Mouse (Mus musculus) thymus, adult 18-20 months (tissue): ENCODE measurements around the gene Dera.

Experiments used
- DNase-seq, 2 experiments: peaks; one replicate each; pipeline ENCODE4 v3.0.0; 2022; ENCODE audit warnings: mixed read lengths in 2 of 2

Gene Dera

DNA sequence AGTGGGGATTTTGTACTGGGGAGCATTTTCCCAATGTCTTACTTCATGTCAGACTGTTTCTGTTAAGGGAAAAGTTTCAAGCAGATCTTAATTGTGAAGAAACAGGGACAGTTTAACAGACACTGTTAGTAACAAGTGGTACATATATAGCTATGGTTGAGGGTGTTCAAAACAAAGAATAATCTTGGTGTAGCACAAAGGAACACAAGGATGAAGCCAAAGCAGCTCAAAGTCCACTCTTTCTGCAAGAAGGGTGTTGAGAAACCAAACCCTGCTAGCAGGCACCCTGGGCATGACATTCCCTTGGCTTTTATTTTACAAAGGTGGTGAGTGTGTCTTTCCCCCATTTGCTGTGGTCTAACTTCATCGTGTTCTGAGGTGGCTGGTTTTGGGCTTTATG is 3.5 kb downstream of the Dera start:
- DNase-seq, result no peak

DNA sequence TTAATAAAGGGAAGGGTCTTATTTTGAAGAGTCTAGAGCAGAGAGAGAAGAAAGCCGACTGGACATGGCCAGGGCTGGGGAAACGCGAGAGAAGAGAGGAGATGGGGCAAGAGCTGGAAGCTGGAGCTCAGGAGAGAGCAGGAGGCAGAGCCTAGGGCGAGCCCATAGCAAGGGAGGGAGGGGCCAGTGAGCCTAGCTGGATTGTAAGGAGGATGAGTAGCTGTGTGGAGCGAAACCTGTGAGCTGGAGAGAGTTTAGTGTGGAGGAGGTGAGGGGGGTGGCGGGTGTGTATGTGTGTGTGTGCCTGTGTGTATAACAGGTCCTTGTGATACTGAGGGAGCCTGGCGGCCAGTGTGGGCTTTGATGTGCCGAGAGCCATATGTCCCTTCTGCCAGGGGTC is 5.3 kb downstream of the Dera start:
- DNase-seq, result no peak

GRCm38 (mm10) chr6:137760966-137761365 is 6.6 kb downstream of the Dera start:
- no peak for DNase-seq

GRCm38 (mm10) chr6:137764572-137765210 is 10.3 kb downstream of the Dera start:
- DNase-seq, result no peak

DNA sequence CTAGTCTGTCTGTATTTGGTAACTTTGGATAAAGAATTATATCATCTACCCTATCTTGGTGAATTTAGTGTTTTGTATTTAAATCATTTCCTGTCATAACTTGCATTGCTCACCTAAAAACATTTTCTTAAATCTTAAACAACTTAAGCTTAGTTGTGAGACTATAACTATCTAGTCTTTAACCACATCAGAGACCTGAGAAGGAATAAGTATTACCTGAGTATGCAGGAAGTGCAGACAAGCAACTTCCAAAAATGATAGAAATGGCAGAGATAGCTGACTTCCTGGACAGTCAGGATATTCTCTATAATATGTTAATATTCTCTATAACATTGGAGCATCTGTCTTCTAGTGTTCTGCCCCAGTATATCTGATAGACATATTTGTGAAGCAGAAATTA is 11.8 kb downstream of the Dera start:
- DNase-seq, result no peak

DNA sequence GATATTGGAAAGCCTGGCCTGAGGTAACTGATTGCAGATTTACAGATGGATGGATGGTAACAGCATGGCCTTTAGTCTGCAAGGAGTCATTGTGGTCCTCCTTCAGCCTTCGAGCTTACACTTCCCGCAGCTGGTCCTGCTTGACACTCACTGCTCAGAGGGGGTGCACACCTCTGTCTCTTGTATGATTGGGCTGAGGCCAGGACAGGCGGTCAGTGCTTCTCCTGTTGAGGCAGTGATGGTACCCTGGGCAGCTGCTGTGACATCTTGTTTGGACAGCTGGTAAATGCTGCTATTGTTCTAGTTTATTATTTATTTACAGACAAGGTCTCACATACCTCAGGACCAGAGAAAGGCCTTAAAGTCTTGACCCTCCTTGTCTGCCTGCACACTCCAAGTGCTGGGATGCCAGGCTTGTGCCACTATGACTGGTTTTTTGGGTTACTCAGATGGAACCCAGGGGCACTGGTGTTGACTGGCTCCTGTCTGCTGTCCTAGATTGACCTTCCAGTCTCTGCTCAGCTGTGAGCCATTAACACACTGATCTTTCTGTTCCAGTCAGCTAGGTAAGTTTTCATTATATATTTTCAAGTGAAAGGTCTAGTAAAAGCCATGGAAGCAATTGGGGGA is 17.4 kb downstream of the Dera start:
- no peak for DNase-seq

- no peak for DNase-seq
Observed at GRCm38 (mm10) chr6:137772918-137773636, 18.7 kb downstream of the Dera start.

GRCm38 (mm10) chr6:137773637-137774028 is 19.3 kb downstream of the Dera start:
- DNase-seq, result no peak

DNA sequence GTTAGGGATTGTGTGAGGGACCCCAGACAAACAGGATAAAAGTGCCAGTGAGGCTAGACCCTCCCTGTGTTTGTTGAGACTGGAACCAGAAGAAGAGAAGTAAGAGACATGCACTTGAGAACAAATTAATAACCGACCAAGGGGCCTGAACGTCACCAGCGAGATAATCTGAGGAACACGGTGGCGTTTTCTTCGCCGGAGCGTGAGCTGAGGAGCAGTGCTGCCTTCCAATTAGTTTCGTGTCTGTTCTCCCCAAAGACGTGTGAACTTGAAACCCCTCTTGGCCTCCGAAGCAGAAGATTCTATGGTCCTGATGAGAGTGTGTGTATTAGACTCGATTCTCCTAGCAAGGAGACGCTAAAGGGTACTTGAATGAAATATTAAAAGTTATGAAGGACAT is 19.8 kb downstream of the Dera start:
- no peak for DNase-seq

- DNase-seq, result no peak
Observed at GRCm38 (mm10) chr6:137775159-137775558, 20.8 kb downstream of the Dera start.

GRCm38 (mm10) chr6:137776981-137777380 is 22.6 kb downstream of the Dera start:
- DNase-seq, result no peak

DNA sequence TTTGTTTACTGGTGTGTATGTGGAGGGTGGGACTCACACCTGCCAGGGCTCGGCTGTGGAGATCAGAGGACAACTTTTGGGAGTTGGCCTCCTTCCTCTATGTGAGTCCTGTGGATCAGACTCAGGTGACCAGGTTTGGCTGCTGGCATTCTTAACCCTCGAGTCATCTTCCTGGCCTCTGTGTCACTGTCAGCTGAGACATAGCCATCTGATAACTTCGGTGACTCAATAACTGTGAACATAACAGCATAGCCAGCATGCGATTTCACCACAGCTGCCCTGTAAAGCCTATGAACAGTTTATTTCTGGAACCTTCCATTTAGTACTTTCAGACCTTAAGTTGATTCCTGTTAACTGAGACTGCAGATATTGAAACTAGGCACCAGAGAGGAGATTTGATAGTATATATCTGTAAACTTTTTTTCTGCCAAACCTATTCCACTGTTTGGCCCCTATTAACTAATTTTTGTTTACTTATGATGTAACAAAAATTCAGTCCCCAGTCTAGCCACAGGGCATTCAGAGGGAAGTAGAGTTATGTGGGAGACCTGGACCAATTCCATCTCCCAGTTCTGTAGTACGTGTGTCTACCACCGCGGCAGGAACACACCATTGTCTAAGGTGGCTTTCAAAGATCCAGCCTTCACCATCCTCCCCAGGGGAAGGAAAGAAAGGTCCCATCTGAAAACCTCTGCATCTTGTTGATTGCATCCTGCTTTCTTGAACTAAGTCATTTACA is 29.7 kb downstream of the Dera start:
- no peak for DNase-seq

- no peak for DNase-seq
Observed at GRCm38 (mm10) chr6:137788976-137789590, 34.7 kb downstream of the Dera start.

DNA sequence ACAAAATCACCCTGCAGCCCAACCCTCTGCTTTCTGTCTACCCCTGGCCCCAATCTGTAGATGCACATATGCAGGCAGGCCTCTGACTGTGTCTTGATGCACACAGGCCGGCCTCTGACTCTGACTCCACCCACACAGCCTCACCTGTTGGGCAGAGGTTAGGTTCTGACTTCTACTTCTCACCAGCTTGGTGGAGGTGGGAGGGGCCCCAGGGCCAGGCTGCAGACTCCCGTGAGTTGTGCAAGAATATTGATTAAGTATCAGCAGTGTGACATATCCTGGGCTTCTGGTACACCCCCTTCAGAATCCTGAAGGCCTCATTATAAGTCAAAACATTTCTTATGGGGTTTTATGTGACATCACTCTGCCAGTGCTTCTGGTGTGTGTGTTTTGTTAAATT is 35.3 kb downstream of the Dera start:
- no peak for DNase-seq

- no peak for DNase-seq
Observed at GRCm38 (mm10) chr6:137795494-137795893, 41.1 kb downstream of the Dera start.

DNA sequence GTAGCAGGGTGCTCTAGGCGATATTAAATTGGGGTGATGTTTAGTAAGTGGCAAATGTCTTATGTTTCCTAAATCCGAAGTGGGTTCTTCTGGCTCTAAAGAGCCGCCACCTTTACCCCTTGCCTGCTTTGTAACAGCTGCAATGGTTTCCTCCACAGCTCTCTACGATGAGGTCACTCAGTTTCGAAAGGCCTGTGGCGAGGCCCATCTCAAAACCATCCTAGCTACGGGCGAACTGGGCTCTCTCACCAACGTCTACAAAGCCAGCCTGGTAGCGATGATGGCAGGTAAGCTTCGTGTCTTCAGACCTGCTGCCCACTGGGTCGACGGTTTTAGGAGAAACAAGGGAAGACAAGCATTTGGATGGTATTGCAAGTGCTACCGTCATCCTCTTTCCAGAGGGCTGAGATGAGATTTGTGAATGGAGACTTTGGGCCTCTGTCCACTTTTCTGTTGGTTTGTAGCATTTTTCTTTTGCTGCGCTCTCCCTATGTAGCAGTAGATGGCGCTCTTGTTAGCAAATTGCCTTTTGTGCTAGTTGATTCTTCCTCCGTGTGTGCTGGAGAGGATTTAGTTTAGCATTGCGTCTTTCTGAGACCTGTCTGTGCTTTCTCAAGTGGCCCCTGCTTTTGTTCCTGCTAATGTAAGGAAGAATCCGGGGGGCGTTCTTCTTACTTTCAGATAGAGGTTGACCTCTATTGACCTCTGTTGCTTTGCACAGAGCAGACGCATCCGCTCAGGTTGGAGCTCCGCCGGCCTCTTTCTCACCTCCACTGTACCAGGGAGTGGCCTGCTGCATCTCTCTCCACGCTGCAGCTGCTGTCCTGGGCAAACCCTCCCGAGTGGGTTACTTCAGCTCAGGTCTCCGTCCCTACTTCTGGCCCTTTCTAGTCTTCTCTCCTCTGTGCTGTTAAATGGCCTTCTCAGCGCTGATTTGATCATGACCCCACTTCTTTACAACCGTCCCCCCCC is 42.5 kb downstream of the Dera start:
- DNase-seq, result no peak

DNA sequence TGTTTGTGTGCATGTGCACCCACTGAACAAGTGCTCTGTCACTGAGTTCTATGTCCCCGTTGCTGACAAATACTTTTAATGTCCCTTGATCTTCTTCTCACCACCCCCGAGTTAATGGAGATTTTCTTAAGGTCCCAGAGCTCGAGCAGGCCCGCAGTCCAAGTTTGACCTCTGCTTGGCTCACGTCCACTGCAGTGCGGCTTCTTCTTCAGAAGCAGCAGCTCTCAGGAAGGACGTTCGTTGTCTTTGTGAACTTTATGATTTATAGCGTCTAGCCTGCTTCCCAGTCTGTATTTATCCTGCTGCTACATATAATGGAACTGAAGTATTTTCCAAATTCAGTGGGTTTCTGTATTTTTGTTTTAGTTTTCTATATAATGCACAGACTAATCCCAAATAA is 44.9 kb downstream of the Dera start:
- DNase-seq, result no peak

GRCm38 (mm10) chr6:137803456-137804005 is 49.2 kb downstream of the Dera start:
- no peak for DNase-seq

DNA sequence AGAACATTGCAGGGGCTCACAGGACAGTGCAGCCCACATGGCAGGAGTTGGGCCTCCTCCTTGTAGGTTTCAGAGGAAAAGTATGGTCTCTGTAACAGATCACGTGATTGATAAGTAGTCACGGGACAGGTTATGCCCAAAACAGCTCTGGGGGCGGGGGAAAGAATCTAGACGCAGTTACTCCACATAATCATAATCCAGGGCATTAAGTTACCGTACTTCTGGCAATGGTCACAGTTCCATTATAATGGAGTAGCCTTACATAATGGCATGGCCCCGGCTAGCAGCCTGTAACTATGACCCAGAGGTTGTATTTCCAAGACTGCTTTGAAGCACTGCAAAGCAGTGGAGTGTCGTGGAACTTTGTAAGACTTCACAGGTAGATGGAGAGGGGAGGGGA is 49.8 kb downstream of the Dera start:
- DNase-seq, result no peak

DNA sequence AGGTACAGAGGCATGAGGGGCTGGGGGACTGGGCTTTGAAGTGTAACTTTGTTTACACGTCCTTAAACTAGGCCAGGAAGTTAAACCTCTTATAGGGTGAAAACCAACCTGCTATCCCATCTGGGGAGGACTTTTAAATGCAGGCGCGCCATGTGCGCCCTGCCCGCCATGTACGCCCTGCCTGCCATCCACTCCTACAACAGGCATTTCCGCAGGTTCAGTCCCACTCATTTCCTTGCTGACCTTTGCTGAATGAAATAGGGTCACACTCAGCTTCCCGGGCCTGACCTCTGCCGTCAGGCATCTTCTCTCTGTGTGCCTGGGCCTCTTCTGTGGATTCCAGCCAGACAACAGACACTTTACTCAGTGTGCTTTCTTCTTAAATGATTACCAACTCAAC is 50.3 kb downstream of the Dera start:
- DNase-seq, result no peak

- no peak for DNase-seq
Observed at GRCm38 (mm10) chr6:137806342-137806741, 52.0 kb downstream of the Dera start.

DNA sequence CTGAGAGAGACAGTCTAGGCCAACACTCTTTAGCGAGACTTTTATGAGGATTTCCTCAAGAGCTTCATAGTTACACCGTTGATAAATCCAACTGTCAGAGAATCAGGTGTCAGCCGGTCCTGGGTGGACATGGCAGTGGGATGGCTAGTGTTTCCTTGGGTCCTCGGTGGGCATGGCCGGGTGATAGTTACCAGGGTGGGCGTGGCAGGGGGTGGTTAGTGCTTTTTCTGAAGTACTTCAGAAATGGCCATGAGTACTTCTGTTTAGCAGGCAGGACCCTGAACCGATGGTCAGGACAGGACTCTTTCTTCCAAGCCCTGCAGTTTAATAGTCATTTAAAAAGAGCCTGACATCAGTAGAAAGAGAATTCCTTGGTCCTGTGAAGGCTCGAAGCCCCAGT is 52.5 kb downstream of the Dera start:
- no peak for DNase-seq
